Mouse (Mus musculus) cerebellum, adult 2 months (tissue): Measurements from ENCODE around the gene Klf16.

Source experiments
- CTCF ChIP-seq: fragments of 200-500 bp; IDR thresholded peaks from 2 replicates; pipeline ENCODE4 v1.5.1; 2011; ENCODE audit warnings: low read depth, mild to moderate bottlenecking, control low read depth, low read length, moderate library complexity, borderline replicate concordance; ENCODE audit not compliant: insufficient read depth
- POLR2A ChIP-seq: fragments of 200-500 bp; IDR thresholded peaks from 2 replicates; pipeline ENCODE4 v1.6.1; 2011; ENCODE audit warnings: low read length, control low read depth, borderline replicate concordance; ENCODE audit not compliant: insufficient read depth

DNA sequence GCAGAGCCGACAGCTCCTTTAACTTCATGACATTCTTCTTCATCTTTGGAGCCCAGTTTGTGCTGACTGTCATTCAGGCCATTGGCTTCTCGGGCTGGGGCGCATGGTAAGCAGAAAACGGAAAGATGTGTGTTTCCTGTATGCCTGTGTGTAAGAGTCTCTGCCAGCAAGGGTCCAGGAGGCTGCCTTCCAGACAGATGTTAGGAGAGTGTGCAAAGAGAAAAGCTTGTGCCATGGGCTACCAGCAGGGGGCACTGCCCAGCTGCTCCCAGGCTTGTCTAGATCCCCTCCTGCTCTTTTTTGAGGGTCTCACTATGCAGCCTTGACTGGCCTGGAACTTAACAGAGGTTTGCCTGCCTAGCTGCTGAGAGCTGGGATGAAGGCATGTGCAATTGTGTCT, 33.9 kb upstream of the Klf16 start:
- TF ChIP-seq POLR2A = no peak
- TF ChIP-seq CTCF = peak; percentile 63
